Mouse (Mus musculus) cerebellum, adult 18-20 months (tissue): Measurements from ENCODE around the gene Sergef.
A peak's percentile ranks its signal among the peaks of the same experiment; 100 is the strongest.

ENCODE experiments used
- DNase-seq, 2 experiments: peaks; one replicate each; pipeline ENCODE4 v3.0.0; 2021

The Sergef gene

GRCm38 (mm10) chr7:46492134-46492678 is 147.4 kb downstream of the Sergef start:
- DNase-seq, result no peak

- peak in 1 of 2 experiments; percentile 57 for DNase-seq
Observed at GRCm38 (mm10) chr7:46487354-46487753, 152.3 kb downstream of the Sergef start.

- peak in 1 of 2 experiments; percentile 43 for DNase-seq
Observed at GRCm38 (mm10) chr7:46486761-46487160, 152.8 kb downstream of the Sergef start.

GRCm38 (mm10) chr7:46484223-46484622 is 155.4 kb downstream of the Sergef start:
- DNase-seq, result no peak

GRCm38 (mm10) chr7:46483050-46483449 is 156.6 kb downstream of the Sergef start:
- DNase-seq, result no peak

- no peak for DNase-seq
Observed at GRCm38 (mm10) chr7:46482099-46482531, 157.5 kb downstream of the Sergef start.

GRCm38 (mm10) chr7:46479793-46480192 is 159.8 kb downstream of the Sergef start:
- peak; percentile 65 to 76 for DNase-seq

DNA sequence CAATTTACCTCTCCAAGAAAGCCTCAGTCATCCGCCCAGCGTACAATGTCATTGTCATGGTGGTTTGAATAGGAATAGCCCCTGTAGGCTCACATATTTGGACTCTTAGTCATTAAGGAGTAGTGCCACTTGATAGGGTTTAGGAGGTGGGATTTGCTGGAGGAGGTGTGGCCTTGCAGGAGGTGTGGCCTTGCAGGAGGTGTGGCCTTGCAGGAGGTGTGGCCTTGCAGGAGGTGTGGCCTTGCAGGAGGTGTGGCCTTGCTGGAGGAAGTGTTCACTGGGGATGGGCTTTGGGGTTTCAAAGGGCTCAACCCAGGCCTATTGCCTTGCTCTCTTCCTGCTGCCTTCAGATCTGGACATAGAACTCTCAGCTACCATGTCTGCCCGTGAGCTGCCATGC is 162.2 kb downstream of the Sergef start:
- DNase-seq, result no peak

- no peak for DNase-seq
Observed at GRCm38 (mm10) chr7:46475464-46475863, 164.1 kb downstream of the Sergef start.

DNA sequence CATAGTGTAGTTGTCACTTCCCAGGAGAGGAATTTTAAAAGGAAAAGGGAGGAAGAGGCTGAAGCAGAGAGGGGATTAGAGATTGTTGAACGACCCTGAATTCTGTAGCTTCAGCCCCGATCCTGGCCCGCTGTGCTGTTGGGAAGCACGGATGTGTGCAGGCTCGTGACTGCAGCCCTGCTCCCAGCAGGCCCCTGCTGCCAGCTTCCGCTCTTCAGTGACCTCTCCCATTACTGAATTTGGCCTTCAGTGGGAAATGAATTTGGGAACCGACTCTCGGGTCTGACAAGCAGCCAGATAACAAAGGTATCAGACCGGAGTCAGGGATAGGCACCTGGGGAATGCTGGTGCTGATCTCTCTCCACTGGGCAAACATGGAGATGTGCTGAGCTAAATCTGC is 166.5 kb downstream of the Sergef start:
- DNase-seq, result peak in 1 of 2 experiments; percentile 45

DNA sequence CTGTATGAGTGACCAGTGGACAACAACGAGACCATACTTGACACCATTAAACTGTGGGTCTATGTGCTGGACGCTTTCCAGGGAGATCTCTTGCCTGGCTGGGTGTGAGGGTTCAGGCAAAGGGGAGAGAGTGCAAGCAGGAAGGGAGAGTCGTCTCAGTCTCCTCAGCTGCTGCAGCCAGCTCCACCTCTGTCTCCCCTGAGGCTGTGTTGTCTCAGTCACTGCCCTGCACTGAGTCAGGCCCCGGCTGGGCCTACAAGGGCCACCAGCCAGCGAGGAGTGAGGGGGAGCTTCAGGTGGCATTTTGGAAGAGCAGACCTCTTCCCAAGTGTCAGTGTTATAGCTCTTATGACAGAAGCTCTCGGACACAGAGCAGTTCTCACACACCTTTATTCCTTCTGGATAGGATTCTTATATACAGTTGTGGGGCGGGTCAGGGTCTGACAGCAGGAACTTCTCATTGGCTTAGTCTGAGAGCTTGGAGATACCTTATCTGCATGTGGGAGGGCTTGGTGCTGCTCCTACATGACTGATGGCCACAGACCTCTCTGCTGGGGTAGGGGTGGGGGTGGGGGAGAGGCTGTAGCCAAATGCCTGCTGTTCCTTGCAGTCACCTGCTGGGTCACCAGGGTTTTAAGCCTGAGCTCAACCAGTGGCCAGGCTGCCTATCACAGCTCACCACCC is 168.4 kb downstream of the Sergef start:
- no peak for DNase-seq

- no peak for DNase-seq
Observed at GRCm38 (mm10) chr7:46469542-46469941, 170.1 kb downstream of the Sergef start.

DNA sequence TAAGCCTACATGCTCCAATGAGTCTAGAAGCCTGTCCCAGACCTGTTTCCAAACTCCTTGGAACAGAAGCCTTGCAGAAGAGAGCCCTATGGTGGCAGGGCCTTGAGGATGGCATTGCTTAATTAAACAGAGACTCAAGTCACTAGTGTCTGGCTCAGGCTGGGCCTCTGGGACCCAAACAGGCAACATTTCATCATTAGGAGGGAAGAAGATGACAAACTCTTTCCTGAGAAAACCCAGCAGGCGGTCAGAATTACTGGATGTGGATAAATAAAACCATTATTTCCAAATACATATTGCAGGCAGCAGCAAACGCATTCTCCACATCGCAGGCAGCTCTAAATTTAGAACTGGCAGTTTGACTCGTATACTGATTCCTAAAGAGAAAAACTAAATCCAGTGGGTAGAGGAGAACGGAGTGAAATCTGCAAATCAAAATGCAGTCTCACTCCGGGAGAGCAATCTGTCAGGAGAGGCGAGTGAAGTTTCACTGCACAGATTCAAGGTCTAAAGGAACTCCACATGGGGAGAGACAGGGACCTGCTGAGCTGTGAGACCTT is 173.1 kb downstream of the Sergef start:
- no peak for DNase-seq

GRCm38 (mm10) chr7:46463136-46463535 is 176.5 kb downstream of the Sergef start:
- no peak for DNase-seq

GRCm38 (mm10) chr7:46462287-46462686 is 177.3 kb downstream of the Sergef start:
- peak; percentile 40 to 49 for DNase-seq

GRCm38 (mm10) chr7:46459605-46460245 is 179.9 kb downstream of the Sergef start:
- DNase-seq, result no peak

DNA sequence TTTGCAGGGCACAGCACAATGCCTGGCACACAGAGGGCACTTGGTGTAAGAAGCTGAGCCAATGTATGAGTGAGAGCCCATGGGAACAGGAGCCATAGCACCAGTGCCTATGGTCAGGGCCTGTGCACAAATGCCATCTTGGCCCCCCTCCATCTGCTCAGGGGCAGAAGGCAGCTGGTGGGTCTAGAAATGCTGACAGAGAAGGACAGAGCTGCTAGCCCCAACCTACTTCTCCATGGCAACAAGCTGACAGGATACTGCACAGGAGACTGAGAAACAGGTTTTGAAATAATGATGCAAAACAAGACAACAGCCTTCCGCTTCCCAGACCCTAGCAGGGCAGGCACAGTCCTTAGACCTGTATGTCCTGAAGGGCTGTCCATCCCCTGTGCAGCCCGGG is 180.4 kb downstream of the Sergef start:
- peak; percentile 72 to 78 for DNase-seq

DNA sequence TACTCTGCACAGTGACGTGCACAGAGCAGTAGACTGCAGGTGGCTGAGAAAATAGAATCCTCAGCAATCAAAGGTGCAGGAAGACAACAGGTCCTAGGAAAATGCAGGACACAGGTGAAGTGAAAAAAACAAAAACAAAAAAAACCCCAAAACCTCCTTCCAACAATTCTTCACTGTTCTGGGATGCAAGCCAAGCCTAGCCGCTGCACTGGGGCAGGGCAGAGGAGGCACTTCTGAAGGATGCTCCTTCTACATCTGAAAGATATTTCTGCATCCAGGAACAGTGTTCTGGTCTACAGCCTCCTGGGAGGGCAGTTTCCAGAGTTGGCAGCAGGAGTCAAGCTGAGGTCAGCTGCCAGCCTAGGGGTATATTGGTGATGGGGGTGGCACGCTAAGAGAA is 181.7 kb downstream of the Sergef start:
- peak in 1 of 2 experiments; percentile 50 for DNase-seq

DNA sequence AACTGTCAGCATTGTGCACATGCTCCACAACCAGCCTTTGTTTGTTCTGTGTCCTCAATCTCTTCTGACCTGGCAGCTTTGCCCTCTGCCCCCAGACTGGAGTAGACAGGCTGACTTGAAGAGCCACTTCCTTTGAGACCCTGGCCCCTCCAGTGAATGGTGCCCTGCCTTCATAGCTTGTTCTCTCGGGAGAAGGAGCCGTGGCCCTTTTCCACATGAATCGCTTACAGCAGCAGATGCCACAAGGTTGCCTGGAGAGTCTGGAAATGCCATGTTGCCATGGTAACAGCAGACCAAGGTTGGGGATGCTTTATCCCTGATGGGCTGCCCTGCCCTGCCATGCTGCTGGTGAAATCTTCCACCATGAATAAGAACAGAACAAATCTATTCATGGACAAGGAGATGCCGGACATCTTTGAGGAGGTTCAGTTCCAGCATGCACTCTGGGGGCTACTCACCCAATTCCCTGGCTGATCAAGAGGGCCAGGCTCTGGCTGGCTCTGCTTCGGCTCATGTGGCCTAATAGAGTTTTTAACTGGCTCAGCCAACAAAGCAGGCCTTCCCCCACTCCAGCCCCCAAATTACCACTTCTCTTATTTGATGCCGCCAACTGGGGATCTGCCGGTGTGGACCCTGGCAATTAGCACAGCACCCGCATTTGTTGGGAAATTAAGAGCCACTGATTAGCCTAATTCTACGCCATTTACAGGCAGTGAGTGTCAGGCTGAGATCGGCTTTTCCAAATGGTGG is 185.5 kb downstream of the Sergef start:
- DNase-seq, result peak; percentile 76 to 85

GRCm38 (mm10) chr7:46448922-46449645 is 190.5 kb downstream of the Sergef start:
- peak in 1 of 2 experiments; percentile 55 for DNase-seq

DNA sequence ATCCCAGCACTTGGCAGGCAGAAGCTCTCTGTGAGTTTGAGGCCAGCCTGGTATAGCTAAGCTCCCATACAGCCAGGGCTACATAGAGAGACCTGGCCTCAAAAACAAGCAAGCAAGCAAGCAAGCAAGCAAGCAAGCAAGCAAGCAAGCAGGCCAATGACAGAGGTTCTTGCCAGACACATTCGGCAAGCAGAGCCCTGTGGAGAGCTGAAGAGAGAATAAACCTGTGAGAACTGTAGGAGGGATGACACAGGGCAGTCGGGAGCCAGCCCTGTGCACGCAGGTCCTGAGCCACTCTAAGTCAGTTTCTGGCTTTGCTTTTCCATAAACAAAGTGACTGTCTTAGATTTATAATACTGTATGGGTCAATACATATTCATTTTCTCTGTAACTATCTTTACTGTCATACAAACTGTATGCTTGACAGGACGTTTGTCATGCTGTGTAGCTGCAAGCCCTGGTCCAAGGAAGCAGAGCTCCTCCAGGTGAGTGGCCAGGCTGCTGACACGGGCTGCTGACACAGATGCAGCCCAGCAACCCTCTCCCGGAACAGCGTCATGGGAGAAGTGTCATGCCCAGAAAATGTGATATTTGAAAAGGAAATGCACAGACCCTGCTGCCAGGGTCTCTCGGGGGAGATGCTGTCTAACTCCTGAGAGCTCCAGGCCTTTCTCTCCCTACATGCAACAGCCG is 192.0 kb downstream of the Sergef start:
- peak; percentile 64 to 71 for DNase-seq

GRCm38 (mm10) chr7:46445896-46446295 is 193.7 kb downstream of the Sergef start:
- peak; percentile 74 to 75 for DNase-seq
